Mouse (Mus musculus) CD4-positive, CD25-positive, alpha-beta regulatory T cell, adult 4 months (primary cell): ENCODE data around the gene 1600014C23Rik. TPM values are rescaled to one million over a fixed set of nuclear protein-coding genes. Genes with fewer than 3 reads are reported as not detected.
A peak's percentile ranks its signal among the peaks of the same experiment; 100 is the strongest.

ENCODE experiments used
- ATAC-seq: one replicate; pipeline ENCODE4 v1.8.0; 2017
- polyA plus RNA-seq, 2 experiments: library from polyadenylated mRNA; unstranded; fragments of 100-300 nt; shearing (Covaris generic); gene quantifications; one replicate each; pipeline ENCODE4 v1.2.1; 2017

Gene 1600014C23Rik
- polyA plus RNA-seq, 2 experiments from 2014 or later = not detected

DNA sequence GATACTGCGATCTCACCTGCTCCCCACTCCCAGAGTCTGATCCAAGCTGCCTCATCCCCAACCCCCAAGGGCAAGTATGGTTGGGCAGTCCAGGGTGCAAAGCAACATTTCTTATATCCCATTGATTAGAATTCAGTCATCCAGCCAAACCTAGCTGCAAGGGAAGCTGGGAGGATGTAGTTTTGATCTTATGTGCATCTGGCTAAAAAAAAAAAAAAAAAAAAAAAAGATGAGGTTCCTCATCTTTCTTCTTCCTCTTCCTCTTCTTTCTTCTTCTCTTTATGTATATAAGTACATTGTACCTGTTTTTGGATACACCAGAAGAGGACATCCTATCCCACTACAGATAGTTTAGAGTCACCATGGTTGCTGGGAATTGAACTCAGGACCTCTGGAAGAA is 17.7 kb upstream of the 1600014C23Rik start:
- no peak for ATAC-seq

- ATAC-seq = no peak
These were observed 15.5 kb upstream of the 1600014C23Rik start for GRCm38 (mm10) chr17:45749100-45749499.

DNA sequence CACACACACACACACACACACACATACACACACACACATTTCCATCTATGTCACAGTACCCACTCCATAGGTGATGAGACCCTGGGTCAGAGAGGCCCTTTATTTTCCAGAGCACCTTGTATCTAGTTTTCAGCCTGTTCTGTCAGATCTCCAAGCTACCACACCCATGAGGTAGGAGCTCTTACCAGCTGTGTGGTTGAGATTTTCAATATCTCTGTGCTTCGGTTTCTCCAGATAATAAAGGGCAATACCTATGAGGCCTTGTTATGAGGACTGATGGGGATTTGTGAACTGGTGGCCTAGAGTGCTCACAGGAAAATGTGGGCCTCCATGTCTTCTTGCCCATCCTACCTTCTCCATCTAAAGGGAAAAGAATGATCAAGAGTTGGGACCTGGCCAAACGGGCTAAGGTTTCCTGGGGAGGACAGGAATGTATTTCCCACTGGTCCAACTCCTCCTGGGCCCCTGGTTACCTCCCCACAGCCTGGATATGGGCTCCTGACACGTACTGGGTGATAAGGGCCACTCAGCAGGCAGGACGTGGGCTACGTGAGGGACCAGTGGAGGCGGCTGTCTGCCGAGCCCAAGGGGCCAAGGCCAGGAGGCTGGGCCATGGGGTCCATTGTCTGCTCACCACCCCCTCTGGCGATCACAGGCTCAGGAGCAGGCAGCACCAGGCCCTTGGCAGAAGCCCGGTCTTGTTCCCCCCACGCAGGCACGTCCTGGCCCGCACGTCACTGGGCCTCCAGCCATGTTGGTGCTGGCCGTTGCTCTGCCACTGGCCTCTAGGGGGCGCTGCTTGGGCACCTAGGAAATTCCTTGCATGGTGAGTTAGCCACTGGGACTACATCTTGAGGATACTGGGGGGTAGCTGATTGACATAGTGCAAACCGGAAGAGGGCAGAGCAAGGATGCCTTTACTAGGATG is 14.5 kb upstream of the 1600014C23Rik start:
- no peak for ATAC-seq

DNA sequence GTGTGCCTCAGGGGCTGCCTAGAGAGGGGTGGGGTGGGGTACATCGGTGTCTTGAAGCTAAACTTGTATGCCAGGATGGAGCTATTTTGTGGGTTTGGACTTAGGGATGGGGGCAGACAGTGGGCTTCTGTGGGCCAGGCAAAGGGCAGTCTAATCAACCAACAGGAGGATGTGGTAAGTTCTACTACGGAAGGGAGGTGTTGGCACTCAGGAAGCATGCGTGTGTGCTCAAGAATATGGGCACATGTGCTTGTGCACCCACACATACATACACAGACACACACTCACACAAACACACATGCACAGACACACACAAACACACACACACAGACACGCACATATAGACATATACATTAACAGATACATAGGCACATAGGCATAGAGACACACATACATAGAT is 13.6 kb upstream of the 1600014C23Rik start:
- peak; percentile 54 for ATAC-seq

GRCm38 (mm10) chr17:45746755-45747154 is 13.1 kb upstream of the 1600014C23Rik start:
- peak; percentile 75 for ATAC-seq

- ATAC-seq = no peak
These were observed 12.0 kb upstream of the 1600014C23Rik start for GRCm38 (mm10) chr17:45745629-45746028.

DNA sequence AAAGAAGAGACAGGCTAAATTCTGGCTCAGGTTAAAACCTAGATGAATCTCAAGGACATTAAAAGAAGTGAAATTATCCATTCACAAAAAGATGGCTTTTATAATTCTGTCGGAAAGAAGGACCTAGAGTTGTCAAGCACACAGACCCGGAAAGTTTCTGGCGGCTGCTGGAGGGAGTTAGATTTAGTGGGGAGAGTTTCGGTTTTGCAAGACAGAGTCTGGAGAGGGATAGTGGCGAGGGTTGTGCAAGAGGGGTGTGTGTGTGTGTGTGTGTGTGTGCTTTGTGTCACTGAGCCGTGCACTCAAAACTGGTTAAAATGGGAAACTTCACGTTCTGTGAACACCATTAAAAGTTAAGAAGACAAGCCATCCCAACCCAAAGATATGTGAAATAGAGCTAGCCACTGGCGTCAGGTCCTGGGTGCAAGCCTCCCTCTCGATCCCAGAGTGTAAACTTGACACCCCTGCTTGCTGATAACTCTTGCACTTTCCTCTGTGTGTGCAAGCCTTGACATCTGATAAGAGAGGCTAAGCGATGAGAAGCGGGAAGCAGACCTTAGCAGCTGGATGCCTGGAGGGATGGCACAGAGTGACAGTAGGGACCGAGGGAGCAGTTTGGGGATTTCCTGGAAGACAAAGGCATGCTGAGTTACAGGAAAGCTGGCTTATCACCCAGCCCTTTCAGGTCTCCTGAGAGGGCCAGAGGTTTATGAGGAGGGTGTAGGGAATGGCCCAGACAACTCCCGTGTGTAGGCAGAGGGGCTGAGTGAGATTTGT is 8.9 kb upstream of the 1600014C23Rik start:
- no peak for ATAC-seq

GRCm38 (mm10) chr17:45737078-45737601 is 3.5 kb upstream of the 1600014C23Rik start:
- peak; percentile 13 for ATAC-seq

- peak; percentile 73 for ATAC-seq
These were observed 2.9 kb upstream of the 1600014C23Rik start for GRCm38 (mm10) chr17:45736311-45737077.

DNA sequence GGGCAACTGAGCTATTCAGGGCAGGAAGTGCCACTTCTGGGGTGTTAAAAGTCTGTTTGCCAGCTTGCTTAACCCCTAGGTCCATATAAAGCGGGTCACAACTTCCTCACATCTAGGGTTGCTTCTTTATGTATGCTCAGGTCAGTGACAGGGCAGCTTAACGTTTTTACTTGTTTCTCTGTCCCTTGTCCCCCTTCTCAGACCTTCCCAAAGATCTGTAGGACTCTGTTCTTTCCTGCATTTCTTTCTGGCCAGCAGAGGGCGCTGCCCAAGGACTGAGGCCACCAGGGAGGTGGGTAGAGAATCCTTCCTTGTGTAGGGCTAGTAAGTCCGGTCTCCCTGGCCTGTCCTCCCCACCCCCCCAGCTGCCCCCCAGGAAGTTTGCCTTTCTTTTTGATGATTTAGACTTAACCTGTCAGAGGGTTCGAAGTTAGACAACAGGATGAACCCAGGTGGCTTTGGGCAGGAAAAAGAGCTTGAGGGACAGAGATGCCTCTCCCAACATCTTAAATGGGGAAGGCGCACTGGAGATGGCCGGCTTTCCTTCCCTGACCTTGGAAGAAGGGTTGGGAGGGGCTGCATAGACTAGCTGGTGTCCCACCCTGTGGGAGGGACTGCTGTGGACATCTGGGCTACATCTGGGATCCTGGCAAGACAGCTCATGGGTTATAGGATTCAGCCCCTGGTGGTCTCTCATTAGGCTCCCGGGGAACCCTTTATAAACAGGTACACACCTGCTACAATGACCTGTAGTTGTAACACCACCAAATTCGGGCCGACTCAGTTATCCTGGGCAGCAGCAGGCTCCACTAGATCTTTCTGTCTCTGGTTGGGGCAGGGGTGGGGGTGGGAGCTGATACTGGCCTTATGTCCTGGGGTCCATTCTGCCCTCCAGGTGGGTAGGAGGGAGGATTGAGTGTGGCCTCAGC is 2.0 kb upstream of the 1600014C23Rik start:
- ATAC-seq = peak; percentile 36

- ATAC-seq = no peak
These were observed 1.2 kb upstream of the 1600014C23Rik start for GRCm38 (mm10) chr17:45734881-45735280.

- ATAC-seq = no peak
These were observed 689 bp upstream of the 1600014C23Rik start for GRCm38 (mm10) chr17:45734333-45734732.

GRCm38 (mm10) chr17:45733038-45733734 is 458 bp downstream of the 1600014C23Rik start:
- no peak for ATAC-seq

DNA sequence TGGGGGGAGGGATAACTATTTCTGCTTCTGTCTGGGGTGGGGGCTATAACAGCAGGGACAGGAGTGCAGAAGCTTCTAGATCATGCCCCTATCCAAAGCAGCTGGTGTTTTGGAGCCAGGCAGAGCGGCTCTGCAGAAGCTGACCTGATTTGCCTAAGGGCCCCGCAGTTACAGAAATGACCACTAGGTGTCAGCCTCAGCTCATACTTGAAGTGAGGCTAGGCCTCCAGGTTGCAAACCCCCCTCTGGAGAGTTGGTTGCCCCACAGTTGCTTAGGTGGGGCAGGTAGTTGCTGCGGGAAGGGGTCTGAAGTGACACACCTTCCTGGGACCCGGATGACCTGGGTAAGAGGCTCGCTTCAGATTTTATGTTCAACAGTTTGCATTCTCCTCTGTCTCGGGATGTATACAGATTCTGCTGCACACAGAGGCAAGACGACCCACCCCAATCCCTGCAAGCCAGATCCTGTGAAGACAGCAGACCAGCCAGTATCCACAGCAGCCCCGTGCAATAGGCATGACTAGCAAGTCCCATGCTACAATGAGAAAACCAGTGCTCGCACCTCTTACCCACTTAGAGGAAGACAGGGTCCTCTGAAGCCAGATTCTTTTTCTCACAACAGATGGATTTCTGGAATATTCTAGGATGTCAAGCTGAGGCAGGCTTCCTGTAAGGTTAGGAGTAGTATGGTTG is 2.3 kb downstream of the 1600014C23Rik start:
- ATAC-seq = peak; percentile 75

- no peak for ATAC-seq
These were observed 2.9 kb downstream of the 1600014C23Rik start for GRCm38 (mm10) chr17:45730696-45731095.

GRCm38 (mm10) chr17:45729387-45729786 is 4.3 kb downstream of the 1600014C23Rik start:
- ATAC-seq = no peak

- ATAC-seq = no peak
These were observed 5.5 kb downstream of the 1600014C23Rik start for GRCm38 (mm10) chr17:45727983-45728723.

DNA sequence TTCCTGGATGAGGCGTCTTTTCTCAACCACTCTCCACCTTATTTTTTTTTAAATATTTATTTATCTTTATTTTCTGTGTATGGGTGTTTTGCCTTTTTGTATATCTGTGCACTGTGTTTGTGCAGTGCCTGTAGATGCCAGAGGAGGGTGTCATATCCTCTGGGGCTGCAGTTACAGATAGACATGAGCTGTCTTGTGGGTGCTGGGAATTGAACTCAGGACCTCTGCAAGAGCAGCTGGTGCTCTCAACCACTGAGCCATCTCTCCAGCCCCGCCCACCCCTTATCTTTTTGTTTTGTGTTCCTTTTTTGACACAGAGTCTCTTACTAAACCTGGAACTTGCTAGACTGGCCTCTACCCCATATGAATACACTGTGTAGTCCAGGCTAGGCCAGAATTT is 6.2 kb downstream of the 1600014C23Rik start:
- ATAC-seq = no peak

DNA sequence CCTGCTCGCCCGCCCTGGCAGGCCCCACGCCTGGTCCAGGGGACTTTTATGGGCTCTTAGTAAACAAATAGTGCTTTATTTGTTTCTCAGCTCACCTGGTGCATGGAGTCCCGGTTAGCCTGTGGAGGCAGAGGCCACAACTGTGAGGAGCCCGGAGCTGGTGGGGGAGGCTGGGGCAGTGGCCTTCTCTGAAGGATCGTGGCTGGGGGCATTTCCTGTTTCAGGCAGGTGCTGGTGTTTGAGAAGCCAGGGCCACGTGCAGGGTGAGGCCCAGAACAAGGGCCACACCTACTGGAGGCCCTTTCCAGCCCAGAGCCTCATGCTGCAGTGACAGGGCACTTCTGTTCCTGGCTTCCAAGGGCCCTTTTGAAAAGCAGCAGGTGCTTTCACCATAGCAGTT is 7.4 kb downstream of the 1600014C23Rik start:
- no peak for ATAC-seq
